Mouse (Mus musculus) spleen, adult 18-20 months (tissue): ENCODE measurements around the gene Arl6ip1.
"Not testable (repeated sequence)": the region's sequence is repeated elsewhere in the genome, so short reads cannot be mapped to it uniquely, and the experiment has no call there.

ENCODE experiments used
- DNase-seq, 2 experiments: peaks; one replicate each; pipeline ENCODE4 v3.0.0; 2022; ENCODE audit warnings: mixed read lengths in 2 of 2

Arl6ip1 gene

DNA sequence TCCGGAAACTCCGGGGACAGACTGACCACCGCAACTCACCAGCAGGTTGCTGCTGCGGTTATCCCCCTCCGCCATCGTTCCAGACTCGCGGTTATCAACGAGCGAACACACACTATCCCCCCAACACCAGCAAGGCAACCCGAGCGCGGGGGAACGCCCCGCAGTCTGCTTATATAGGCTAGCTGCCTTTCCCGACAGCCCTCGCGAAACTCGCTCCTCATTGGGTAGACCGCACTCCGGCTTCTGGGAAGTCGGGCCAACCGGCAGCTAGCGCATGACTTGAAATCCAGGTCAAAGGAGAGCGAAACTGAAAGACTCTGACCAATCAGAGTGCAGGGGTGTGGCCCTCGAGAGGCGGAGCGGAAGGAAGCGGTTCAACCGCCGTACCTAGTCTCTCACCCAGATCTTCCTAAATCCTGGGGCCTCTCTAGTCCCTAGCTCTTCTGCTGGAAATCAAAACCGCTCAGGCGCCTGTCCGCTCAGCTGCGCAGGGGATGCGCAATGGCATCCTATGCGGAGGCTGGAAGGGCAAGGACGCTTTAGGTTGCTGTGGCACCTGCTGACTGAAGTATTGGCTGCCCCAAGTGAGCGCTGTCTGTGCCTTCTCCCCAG lies at the start of gene Arl6ip1:
Arl6ip1 (minus strand) TSS at position 233 of the 612 bp plus-strand sequence.
- DNase-seq: peak; percentile 91 to 94

DNA sequence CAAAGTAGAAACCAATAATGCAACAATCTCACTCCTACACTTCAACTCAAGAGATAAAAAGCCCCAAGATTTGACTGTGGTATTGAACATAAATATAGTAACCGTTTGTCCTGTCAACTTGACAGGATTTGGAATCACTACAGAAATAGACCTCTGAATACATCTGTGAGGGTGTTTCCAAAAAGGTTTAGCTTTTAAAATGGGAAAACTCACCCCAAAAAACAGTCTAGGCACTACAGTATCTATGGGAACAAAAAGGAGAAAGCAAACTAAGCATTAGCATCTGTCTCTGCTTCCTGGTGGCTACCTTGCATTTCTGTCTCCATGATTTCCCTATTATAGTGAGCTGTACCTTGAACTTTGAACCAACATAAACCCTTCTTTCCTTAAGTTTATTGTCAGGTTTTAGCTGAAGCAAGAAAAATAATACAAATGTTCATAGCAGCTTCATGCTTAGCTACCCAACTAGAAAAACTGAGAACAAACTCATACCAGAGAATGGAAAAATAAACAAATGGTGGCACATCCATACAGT lies 46.4 kb upstream of the Arl6ip1 start:
- no peak for DNase-seq

DNA sequence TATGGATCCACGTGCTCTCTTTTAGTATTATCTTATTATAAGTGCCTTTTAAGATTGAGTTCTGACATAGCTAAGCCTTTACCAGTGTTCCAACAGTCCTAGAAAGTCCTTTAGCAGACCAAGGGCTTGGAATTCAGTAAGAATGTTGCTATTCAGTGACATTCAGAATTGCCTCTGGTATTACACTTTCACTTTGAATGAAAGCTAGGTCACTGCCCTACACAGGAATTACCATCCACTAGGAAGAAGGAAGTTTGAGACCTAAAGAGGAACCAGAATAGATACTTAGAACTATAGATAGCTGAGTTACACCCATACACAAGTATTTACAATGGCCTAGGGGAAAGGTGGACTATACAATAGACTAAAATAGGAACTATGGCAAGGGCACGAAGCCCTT lies 40.7 kb upstream of the Arl6ip1 start:
- DNase-seq: not testable (repeated sequence)

DNA sequence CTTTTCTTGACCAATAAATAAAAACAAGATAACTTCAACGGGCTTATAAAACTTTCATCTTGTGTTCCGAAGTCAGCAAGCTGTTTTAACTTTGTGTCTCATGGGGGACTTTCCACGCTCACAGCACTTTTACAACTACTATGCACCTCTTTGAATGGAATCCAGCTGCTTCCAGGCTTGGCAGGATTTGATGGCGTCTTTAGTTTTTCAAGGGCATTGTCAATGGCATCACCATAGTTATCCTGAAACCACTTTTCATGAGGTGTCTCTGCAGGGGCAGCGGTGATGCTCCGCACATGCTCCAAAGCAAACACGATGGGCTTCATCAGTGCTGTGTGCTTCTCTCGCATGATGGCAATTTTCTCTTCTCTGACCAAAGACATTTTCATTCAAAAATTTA lies 33.5 kb upstream of the Arl6ip1 start:
- DNase-seq: no peak

DNA sequence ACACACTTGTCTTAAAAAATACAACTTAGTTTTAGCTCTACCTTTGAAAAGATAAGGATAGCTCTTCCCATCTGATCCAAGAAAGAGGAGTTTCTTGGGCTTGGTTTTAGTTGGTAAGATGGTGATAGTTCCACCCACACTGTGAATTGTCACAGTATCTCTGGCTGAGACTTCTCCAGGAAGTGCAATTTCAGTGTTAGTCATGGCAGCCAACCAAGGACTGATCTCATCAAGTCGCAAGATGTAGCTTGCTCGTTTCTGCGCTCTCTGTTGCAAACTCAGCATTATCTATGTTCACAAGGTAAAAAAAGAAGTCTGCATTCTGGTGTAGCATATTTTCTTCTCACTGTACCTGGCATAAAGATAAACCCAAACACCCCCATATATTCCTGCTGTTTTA lies 30.7 kb upstream of the Arl6ip1 start:
- DNase-seq: no peak

DNA sequence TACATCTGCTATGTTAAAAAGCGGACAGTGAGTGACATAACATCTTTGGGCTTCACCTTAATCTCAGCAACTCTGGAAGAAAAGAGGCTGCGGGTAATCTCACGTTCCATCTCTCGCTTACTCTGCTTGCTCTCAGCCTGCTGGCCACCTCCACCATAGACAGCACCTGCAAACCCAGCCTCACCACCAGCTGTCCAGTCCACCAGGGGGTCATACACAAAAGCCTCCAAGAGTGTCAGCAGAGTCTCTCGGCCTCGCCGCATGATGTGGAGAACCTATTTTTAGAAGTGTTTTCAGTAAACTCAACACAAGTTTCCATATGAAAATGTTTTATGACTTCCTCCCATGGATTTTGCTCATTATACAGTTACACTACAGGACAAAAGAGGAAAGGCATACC lies 27.0 kb upstream of the Arl6ip1 start:
- DNase-seq: no peak

DNA sequence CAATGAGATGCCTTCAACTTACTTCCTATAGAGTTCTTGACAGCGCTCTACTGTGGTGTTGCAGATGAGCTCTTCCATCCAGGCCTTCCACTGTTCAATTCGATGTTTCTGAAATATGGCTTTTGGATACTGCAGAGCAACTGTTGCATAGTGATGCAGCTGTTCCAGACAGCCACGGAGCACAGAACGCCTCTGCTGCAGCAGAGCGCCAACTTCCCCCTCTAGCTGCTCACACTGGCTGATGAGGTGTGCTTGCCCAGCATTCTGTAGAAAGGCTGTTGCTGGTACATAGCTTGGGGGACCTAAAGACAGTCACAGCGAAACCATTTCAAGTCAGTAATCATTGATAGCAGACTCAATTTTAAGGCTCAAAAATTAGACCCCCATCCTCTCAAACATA lies 24.7 kb upstream of the Arl6ip1 start:
- no peak for DNase-seq

DNA sequence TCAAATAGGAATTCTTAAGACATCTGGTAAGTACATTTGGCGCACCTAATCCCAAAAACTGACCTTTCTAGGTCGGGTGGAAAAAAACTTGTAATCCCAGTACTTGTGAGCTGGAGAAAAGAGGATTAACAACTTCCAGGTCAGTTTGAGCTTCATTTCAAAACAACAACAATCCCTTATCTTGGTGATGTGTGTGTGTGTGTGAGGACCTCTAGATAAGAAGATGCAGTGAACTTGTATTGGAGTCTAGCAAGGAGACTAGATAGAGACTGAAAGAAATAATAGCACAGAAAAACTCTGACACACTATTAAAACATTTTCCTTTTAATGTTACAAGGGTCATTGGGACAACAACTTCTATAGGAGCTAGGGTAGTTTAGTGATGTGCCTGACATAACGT lies 14.1 kb upstream of the Arl6ip1 start:
- no peak for DNase-seq

DNA sequence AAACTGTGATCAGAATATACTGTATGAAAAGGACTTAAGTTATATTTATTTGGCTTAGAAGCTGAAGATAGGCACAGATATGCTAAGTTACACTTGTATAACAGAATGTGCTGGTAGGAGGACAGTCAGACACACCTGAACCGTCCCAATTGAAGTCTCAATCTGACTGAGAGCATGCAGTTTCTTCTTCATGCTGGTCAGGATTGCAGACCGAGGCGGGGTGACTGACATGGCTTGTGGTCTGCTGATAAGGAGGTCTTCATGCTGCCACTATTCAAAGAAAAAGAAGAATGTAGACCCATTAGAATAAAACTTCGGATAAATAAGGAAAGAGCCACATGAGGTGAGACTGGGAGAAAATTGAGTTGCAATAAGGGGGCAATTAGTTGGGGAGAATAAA lies 13.7 kb upstream of the Arl6ip1 start:
- DNase-seq: no peak

DNA sequence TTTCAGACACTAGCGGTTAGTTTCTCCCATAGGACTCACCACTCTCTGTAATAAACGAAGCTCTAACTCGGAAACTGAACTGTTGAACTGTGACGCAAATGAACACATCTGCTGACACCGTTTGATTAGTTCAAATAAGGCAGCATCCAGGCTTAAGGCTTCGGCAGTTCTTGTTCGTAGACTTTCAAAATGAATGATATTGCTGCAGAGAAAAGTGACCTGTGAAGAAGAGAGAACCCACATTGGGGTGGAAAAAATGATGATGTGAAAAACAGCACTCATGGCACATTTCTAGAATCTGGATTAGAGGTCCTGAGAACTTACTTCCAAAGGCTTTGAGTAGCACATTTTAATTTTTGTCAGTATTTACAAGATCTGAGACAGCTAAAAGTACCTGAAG lies 11.8 kb upstream of the Arl6ip1 start:
- DNase-seq: no peak

DNA sequence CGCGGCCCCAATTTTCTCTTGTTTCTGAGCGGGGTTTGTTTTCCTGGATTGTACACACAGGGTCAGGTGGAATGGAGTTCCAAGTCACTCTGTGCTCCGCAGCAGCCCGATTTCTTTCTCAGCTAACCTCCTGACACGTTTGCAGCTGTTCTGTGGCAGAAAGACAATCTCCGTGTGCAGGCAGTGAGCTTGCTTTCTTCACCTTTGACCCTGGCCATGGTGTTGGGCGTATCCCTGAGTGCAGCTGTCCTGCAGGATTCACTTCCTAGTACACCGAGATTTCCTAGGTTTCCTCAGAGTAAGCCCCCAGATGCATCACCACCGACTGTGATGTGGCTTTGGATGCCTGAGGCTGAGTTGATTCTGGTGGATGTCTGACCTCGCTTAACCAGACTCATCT lies 5.7 kb upstream of the Arl6ip1 start:
- no peak for DNase-seq

DNA sequence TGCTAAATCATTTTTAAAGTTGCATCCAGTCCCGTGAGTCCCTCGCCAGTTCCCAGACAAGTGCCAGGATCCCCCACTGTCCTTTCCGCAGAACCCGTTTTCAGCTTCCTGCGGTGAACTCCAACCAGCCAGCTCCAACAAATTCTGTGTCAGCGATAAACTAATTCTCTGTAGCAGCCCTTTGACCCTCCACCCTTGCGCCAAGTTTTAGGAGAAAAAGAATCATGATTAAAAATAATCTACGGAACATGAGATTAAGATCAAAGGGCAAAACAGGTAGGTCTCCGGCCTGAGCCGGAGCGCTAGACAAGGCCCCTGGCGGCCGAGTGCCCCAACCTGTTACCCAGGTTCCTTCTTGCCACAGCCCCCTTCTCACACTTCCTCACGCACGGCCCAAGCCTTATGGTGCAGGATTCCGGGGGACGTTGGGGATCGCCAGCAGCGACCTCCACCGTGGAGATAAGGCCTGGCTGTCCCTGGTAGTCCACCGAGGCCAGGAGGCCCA lies 485 bp downstream of the Arl6ip1 start:
- DNase-seq: no peak

DNA sequence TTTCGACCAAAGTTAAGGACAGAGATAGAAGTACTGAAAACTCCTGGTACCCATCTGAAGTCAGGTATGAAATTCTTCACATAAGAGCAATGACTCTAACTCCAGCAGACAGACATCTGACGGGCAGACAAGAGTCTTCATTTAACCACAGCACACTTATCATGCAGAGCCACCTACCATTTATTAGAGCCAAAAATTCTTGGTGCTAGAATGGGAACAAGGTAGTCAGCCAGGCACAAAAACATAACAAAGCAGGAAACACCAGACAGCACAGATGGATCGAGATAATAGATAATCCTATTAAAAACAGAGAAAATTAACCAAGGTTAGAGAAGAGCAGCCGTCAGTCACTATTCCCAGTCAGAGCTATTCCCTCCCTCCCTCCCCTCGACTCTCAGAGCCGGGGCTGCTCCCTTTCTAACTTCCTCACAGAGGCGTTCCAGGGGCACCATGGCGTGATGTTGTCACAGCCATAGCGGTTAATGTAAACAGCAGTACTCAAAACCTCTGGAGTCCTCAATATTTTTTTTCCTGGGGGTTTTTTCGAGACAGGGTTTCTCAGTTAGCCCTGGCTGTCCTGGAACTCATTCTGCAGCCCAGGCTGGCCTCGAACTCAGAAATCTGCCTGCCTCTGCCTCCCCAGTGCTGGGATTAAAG lies 3.1 kb downstream of the Arl6ip1 start:
- no peak for DNase-seq

DNA sequence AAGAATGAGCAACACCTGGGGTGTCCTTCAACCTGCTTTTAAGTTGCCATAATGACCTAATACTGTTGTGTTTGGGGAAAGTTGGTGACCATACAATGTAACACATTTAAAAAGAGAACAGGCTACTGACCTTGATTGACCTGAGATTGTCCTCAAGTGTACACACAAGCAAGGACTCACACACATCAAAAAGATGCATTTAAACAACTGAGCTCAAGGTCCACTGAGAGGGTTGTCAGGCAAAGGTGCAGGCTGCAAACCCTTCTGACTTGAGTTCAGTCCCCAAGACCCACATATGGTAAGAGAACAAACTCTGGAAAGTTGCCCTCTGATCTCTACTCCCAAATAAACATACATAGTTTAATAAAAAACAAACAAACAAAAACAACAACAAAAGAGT lies 3.7 kb downstream of the Arl6ip1 start:
- DNase-seq: no peak

DNA sequence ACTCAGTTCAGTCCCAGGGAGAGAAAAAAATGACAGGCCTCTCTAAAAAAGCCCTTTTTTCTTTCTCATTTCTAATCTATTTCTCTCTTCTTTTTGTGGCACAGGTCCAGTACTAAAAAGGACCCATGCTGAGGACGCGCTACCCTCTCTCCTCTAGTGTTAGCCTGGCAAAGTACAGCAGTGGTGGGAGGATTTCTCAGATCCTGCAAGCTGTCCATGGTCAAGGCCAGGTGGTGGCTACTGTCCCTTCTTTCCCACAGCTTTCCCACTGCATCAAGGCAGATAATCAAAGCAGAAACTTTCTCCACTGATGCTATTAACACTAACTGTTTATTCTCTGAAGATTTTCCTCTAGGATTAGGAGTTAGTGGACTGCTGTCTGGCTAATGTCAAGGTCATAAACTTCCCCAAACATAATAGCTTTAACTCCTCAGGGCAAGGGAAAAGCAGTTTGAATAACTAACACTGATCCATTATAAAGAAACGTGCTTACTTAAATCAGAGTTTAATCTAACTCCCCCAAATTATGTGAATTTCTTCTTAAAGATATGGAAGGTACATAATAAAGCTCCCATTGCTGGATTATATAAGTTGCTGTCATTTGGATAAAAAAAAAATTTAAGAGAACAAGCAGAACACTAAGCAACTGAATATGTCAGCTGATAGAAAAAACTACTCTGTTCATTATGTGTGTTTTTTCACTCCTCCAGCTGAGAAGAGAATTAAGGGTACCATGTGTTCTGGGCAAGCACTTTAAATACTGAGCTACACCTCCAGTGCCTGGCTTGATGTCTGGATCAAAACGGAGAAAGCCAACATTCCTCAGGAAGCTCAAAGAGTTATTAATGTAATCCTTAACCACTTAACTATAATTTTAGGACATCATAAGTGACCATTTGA lies 5.7 kb downstream of the Arl6ip1 start:
- DNase-seq: no peak

DNA sequence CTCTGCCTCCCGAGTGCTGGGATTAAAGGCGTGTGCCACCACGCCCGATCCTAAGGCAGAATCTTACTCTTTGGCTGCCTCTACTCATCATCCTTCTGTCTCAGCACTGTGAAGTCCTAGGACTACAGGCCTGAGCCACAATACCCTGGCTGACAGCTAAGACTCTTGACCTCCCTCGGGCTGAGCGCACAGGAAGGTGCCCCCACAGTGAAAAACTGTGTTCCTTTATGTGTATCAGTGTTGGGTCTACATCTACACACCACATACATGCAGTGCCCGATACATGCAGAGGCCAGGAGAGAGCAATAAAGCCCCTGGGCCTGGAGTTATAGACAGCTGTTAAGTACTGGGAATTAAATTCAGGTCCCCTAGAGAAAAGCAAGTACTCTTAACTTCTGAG lies 7.2 kb downstream of the Arl6ip1 start:
- DNase-seq: no peak

DNA sequence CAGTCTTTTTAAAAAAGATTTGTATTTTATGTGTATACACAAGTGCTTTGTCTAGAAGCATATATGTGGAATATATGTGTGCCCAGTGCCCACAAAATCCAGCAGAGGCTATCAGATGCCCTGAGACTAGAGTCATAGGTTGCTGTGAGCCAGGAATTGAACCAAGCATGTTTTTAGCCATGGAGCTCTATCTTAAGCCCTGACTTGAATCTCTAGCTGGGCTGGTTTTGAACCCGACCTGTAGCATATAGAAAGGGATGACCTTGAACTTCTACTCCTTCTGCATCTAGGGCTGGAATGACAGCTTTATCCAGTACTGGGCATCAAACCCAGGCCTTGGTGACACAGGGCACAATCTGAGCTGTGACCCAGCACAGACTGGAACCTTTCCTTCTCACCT lies 8.8 kb downstream of the Arl6ip1 start:
- DNase-seq: no peak

DNA sequence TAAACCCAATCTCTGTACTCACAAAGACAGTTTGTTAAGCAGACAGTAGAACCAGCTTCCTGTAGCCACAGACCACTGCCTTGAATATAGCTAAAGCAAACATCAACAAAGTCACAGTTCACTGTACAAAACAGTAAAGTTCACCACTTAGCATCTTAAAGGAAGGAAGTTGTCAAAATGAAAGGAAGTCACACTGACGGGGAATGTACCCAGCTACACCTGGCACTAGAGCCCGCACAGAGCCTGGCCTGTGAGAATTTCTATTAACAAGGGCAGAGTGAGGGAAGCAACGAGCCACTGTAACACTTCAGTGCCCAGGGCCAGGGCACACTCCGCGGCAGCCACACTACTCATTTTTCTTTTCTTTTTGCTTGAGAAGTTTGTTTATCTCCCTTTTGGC lies 9.5 kb downstream of the Arl6ip1 start:
- peak; percentile 52 to 62 for DNase-seq

DNA sequence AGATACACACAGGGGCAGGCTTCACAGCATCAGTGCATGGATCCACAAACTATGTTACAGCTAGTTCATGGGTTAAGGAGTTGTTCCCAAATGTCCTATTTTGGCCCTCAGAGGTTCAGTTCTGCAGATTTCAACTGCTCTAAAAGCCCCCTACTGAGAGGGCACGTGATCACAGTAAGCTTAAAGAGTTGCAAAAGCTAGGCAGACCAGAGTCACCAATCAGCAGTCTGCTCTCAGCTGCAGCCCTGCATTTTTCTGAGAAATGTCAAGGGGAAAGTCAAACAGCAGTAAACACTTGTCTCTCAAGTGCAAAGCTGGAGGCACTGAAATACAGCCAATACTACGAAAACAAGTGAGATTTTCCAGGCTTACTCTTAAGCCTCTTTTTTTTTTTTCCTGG lies 10.3 kb downstream of the Arl6ip1 start:
- DNase-seq: no peak

DNA sequence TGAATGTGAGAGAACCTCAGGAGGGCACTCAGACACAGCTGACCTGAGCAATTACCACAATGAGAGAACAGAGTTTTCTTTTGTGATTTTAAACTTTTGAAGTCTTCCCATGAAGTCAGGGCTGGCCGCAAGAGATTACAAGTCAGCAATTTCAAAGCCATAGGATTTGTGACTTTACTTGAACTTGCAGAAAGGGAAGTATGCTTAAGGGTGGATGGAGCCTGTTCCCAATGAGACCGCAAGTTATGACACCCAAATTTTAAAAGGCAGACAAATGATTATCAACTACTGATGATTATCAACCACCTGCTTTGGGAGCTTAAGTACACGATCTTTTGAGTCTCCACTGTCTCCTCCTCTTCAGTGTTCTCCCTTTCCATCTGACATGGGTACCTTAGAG lies 11.0 kb downstream of the Arl6ip1 start:
- no peak for DNase-seq

DNA sequence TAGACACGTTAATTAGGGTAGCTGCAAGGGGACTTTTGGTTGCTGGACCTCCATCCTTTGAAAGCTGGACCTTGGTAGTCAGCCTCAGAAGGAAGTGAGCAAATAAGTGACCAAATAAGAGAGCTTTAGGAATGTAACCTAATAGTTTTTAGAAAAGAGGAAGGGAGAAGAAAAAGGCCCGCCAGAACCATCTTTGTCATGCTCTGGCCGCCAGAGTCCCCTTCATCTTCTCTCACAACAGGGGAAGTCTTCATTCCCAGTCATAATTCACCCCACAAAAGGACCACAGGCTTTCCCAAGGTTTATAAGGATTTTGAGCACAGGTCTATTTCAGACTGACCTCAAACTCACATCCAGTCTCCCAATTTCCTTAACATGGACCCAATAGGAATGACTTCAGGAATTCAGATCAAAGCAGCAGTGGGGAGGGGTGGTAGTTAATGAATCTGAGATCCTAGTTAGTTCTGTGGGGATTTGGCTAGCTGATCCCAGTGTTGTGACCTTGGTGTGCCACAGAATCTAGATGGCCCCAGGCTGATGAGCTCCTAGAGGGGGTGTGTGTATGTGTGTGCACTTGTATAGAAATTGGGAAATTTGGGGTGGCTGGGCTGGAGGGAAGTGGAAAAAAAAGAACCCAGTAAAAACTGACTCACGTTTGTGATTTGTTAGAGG lies 11.8 kb downstream of the Arl6ip1 start:
- DNase-seq: no peak

DNA sequence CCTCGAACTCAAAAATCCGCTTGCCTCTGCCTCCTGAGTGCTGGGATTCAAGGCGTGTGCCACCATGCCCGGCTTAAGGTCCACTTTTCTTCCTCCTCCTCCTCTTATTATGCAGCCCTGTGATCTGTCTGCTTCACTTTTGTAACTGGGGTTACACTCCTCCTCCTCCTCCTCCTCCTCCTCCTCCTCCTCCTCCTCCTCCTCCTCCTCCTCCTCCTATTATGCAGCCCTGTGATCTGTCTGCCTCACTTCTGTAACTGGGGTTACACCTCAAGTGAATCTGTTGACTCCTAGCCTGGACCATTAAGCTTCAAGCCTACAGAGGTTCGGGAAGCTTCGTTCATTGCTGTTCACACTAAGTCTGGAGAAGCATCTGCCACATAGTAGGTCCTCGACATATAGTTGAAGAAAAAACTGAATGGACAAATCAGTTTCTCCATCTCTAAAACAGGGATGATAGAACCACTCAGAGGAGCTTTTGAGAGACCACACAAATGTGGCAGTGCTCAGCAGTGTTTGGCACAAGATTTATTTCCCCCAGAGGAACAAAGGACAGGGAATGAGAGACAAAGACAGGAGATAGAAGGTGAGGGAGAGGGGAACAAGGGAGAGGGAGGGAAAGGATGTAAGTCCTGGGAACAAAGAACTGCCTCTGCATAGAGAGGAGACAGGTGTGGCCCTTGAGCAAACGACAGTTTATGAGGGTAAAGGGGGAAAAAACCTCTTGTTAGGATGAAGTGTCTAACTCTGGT lies 12.5 kb downstream of the Arl6ip1 start:
- DNase-seq: no peak
